8 mouse cellular contexts compared by ENCODE assay signal in the genomic region with DNA sequence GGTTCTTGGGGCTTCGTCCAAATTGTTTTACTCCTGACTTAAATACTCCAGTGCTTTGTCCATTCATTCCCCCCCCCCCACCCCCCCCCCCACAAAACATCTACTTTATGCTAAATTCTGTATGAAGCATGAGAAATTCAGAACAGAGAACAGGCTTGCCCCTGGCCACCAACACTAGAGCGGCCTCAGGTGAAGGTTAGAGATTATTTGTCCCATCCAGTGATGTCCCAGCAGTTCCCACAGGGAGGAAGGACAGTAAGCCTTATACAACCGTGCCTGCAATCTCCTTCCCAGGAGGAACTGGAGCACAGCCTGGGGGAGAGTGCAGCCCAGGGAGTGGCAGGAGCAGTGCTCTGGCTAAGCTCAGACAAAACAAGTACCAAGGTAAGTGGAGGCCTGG. TPM values are rescaled to one million over a fixed set of nuclear protein-coding genes. Genes with fewer than 3 reads are reported as not detected.
DNase-seq lines count a peak whose midpoint lies in the region; ATAC-seq and TF ChIP-seq lines count a peak whose summit lies in the region.

Naa80 (plus strand) TSS at position 301 of the 400 bp plus-strand sequence.

- no peaks in the 10 kb centered on the region for H3K27me3 ChIP-seq in kidney, embryonic 15.5 days
- H3K27me3 ChIP-seq in Patski: no peaks in the 10 kb centered on the region
- H3K27me3 ChIP-seq in forebrain, embryonic 14.5 days (replicated peaks; ENCODE audit: control insufficient read depth, insufficient read depth, low read length): no peaks in the 10 kb centered on the region
- H3K27me3 ChIP-seq in hindbrain, embryonic 12.5 days: no peaks in the 10 kb centered on the region

- peaks cover 22% of the 10 kb centered on the region for H3K36me3 ChIP-seq in kidney, embryonic 15.5 days
- peaks cover 17% of the 10 kb centered on the region for H3K36me3 ChIP-seq in forebrain, embryonic 14.5 days (ENCODE audit: control insufficient read depth, insufficient read depth, low read length)
- peaks cover 14% of the 10 kb centered on the region for H3K36me3 ChIP-seq in hindbrain, embryonic 12.5 days

- H3K4me1 ChIP-seq in kidney, embryonic 15.5 days: peaks cover 55% of the 10 kb centered on the region
- H3K4me1 ChIP-seq in forebrain, embryonic 14.5 days (ENCODE audit: control insufficient read depth, insufficient read depth, low read length): peaks cover 13% of the 10 kb centered on the region
- peaks cover 33% of the 10 kb centered on the region for H3K4me1 ChIP-seq in hindbrain, embryonic 12.5 days

- H3K27ac ChIP-seq in kidney, embryonic 15.5 days: peak within 1 kb of the TSS; percentile 96
- peak within 1 kb of the TSS; percentile 11; the same call in 1 of the 2 replicates for H3K27ac ChIP-seq in forebrain, embryonic 14.5 days (ENCODE audit: low read depth, low read length)
- no peak within 1 kb of the TSS for H3K27ac ChIP-seq in hindbrain, embryonic 12.5 days

- H3K4me2 ChIP-seq in kidney, embryonic 15.5 days: peak within 1 kb of the TSS; percentile 93; the same call in 1 of the 2 replicates
- H3K4me2 ChIP-seq in forebrain, embryonic 14.5 days (ENCODE audit: low read length): no peak within 1 kb of the TSS
- 0 out of 2 replicates have a peak within 1 kb of the TSS, but pooled peaks have one; percentile 97 for H3K4me2 ChIP-seq in hindbrain, embryonic 12.5 days (replicated peaks)

- DNase-seq in kidney, postnatal 25 days: no peak
- DNase-seq in Patski (ENCODE audit: low read depth, low spot score): no peak
- DNase-seq in forebrain, embryonic 14.5 days (ENCODE audit: low spot score): no peak
- no peak for DNase-seq in ovary, postnatal 10 days (ENCODE audit: low spot score)
- DNase-seq in urinary bladder, adult 18-20 months (ENCODE audit: low spot score in 2 of 2): no peak

- 80% methylated on average over 3 of the region's 3 CpGs for WGBS in kidney, embryonic 15.5 days
- WGBS in forebrain, embryonic 14.5 days: 84% methylated on average over 3 of the region's 3 CpGs
- 90% methylated on average over 3 of the region's 3 CpGs for WGBS in hindbrain, embryonic 12.5 days

- CTCF ChIA-PET in Patski (lab: Charles Lee): interaction anchor here (2.8 to 2.9 kb wide), 2 partner anchors 9 to 13 kb away, joined by 9 to 19 read pairs; partner anchors contain the start of gene Hyal2

- no peak within 1 kb of the TSS for H3K9ac ChIP-seq in kidney, embryonic 15.5 days
- H3K9ac ChIP-seq in forebrain, embryonic 14.5 days (ENCODE audit: low read length): 0 out of 2 replicates have a peak within 1 kb of the TSS, but pooled peaks have one; percentile 21
- H3K9ac ChIP-seq in hindbrain, embryonic 12.5 days: no peak within 1 kb of the TSS

- H3K4me3 ChIP-seq in kidney, embryonic 15.5 days (replicated peaks): peak within 1 kb of the TSS; percentile 71; the same call in 1 of the 2 replicates
- H3K4me3 ChIP-seq in forebrain, embryonic 14.5 days (ENCODE audit: low read depth, low read length): no peak within 1 kb of the TSS
- H3K4me3 ChIP-seq in hindbrain, embryonic 12.5 days: no peak within 1 kb of the TSS

- POLR2A ChIA-PET in Patski (lab: Charles Lee): interaction anchor here (1.2 kb wide), 1 partner anchor 9 kb away, joined by 4 read pairs; the partner anchor contains the start of gene Ifrd2

- ATAC-seq in kidney, embryonic 15.5 days (replicated peaks; ENCODE audit: low FRiP score): no peak
- ATAC-seq in Patski: no peak
- ATAC-seq in forebrain, embryonic 14.5 days: no peak
- ATAC-seq in hindbrain, embryonic 12.5 days (ENCODE audit: low FRiP score): no peak
- no peak for ATAC-seq in megakaryocyte-erythroid progenitor cell, adult 5-6 weeks (replicated peaks; ENCODE audit: low FRiP score, low TSS enrichment, poor library complexity, severe bottlenecking)

- in situ Hi-C loops in Patski (cut with MboI; ENCODE audit: low pct_unique_long_range_greater_than_20kb): no loop called here

- no peaks in the 10 kb centered on the region for H3K9me3 ChIP-seq in kidney, embryonic 15.5 days (replicated peaks)
- no peaks in the 10 kb centered on the region for H3K9me3 ChIP-seq in forebrain, embryonic 14.5 days (replicated peaks; ENCODE audit: control insufficient read depth, low read length)
- H3K9me3 ChIP-seq in hindbrain, embryonic 12.5 days (replicated peaks): no peaks in the 10 kb centered on the region

- TF ChIP-seq CTCF in Patski (IDR thresholded peaks at IDR 0.05): no peak

RNA-seq across cellular contexts. Expression of gene Naa80, which starts in this region (rescaled TPM):
- polyA plus RNA-seq in kidney, embryonic 15.5 days (2015; fragmentation: Nextera tagmentation; extraction: Ambion mirVana): 16.0 and 19.3 TPM in 2 replicates
- 11.3 TPM for polyA plus RNA-seq in Patski (2021)
- polyA plus RNA-seq in forebrain, embryonic 14.5 days (2014; fragmentation: Nextera tagmentation; extraction: Ambion mirVana): 17.4 and 18.7 TPM in 2 replicates
- 13.5 and 15.0 TPM in 2 replicates for polyA plus RNA-seq in hindbrain, embryonic 12.5 days (2016; fragmentation: Nextera tagmentation; extraction: Ambion mirVana)
- total RNA-seq in megakaryocyte-erythroid progenitor cell, adult 5-6 weeks (2014; fragmentation: Nextera tagmentation): 46.2 and 49.0 TPM in 2 replicates
- total RNA-seq in megakaryocyte-erythroid progenitor cell, adult 5-6 weeks (2017): 15.8 and 25.8 TPM in 2 replicates
